In the genomic region with DNA sequence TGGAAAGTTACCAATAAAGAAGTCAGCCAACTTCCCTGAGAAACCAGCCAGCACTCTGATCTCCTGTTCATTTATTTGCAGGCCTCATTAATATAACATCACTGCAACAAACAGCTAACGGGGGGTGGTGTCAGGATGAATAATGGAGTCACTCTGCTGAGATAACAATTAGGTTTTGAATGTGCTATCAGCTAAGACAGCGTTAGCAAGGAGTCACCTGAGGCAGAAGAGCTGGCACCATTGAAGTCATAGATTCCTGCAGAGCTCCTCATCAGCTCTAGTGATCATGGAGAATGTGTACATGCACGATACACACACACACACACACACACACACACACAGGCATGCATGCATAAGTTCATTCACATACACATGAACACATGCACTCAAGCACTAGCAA, we compare ENCODE assay signal across 28 mouse cellular contexts.
DNase-seq lines count a peak whose midpoint lies in the region; ATAC-seq lines count a peak whose summit lies in the region.
"Had no signal": no experiment of that assay in that cellular context is flagged by ENCODE, and none has a peak within 500 bp of the region (broad histone marks: within the 10 kb centered on the region; RNA-seq: fewer than 3 reads in every experiment).

No protein-coding gene starts in this region.

- peaks cover 10% of the 10 kb centered on the region; the same call in 1 of the 2 replicates for H3K36me3 ChIP-seq in hindbrain, embryonic 16.5 days (ENCODE audit: control insufficient read depth, insufficient read depth, low read length)
- H3K36me3 ChIP-seq in hindbrain, embryonic 10.5 days, result peaks cover 38% of the 10 kb centered on the region
- H3K36me3 ChIP-seq in liver, embryonic 12.5 days, result no peaks in the 10 kb centered on the region
- H3K36me3 ChIP-seq in forebrain, embryonic 11.5 days (ENCODE audit: control insufficient read depth, insufficient read depth, low read length), result no peaks in the 10 kb centered on the region
- H3K36me3 ChIP-seq: embryonic facial prominence, embryonic 13.5 days; embryonic facial prominence, embryonic 15.5 days; forebrain, embryonic 10.5 days; G1E had no signal

- H3K27me3 ChIP-seq in hindbrain, embryonic 16.5 days (replicated peaks; ENCODE audit: control insufficient read depth, insufficient read depth, low read length), result no peaks in the 10 kb centered on the region; the same call in 1 of the 2 replicates
- H3K27me3 ChIP-seq in hindbrain, embryonic 10.5 days (ENCODE audit: insufficient read depth, poor library complexity, severe bottlenecking), result no peaks in the 10 kb centered on the region
- no peaks in the 10 kb centered on the region for H3K27me3 ChIP-seq in liver, embryonic 12.5 days (replicated peaks)
- no peaks in the 10 kb centered on the region for H3K27me3 ChIP-seq in forebrain, embryonic 11.5 days (ENCODE audit: control insufficient read depth, insufficient read depth, low read length)
- H3K27me3 ChIP-seq: CH12.LX; embryonic facial prominence, embryonic 13.5 days; embryonic facial prominence, embryonic 15.5 days; forebrain, embryonic 13.5 days; forebrain, embryonic 15.5 days had no signal

- H3K9me3 ChIP-seq in hindbrain, embryonic 16.5 days (ENCODE audit: control insufficient read depth, low read length), result no peaks in the 10 kb centered on the region
- no peaks in the 10 kb centered on the region for H3K9me3 ChIP-seq in hindbrain, embryonic 10.5 days
- no peaks in the 10 kb centered on the region for H3K9me3 ChIP-seq in liver, embryonic 12.5 days (replicated peaks)
- H3K9me3 ChIP-seq in forebrain, embryonic 11.5 days (ENCODE audit: control insufficient read depth, low read length), result no peaks in the 10 kb centered on the region
- H3K9me3 ChIP-seq: embryonic facial prominence, embryonic 13.5 days; embryonic facial prominence, embryonic 15.5 days; forebrain, embryonic 10.5 days; forebrain, embryonic 13.5 days; forebrain, embryonic 15.5 days; G1E had no signal

- ATAC-seq in hindbrain, embryonic 16.5 days, result peak; percentile 58
- ATAC-seq in liver, embryonic 12.5 days, result no peak
- ATAC-seq in forebrain, embryonic 11.5 days (replicated peaks; ENCODE audit: low FRiP score), result no peak
- ATAC-seq: CD4-positive, CD25-positive, alpha-beta regulatory T cell, adult 4 months; forebrain, embryonic 13.5 days; forebrain, embryonic 15.5 days; forebrain, postnatal 0 days had no signal

- H3K9ac ChIP-seq in hindbrain, embryonic 16.5 days (ENCODE audit: low read depth, low read length), result no peak overlapping the region
- H3K9ac ChIP-seq in liver, embryonic 12.5 days, result no peak overlapping the region
- H3K9ac ChIP-seq in forebrain, embryonic 11.5 days (ENCODE audit: low read length), result no peak overlapping the region
- H3K9ac ChIP-seq: embryonic facial prominence, embryonic 13.5 days; embryonic facial prominence, embryonic 15.5 days; forebrain, embryonic 13.5 days; forebrain, embryonic 15.5 days; forebrain, postnatal 0 days had no signal

- H3K27ac ChIP-seq in hindbrain, embryonic 16.5 days (ENCODE audit: low read depth, low read length), result no peak overlapping the region
- H3K27ac ChIP-seq in hindbrain, embryonic 10.5 days, result no peak overlapping the region
- 0 out of 2 replicates have a peak overlapping the region, but pooled peaks have one; percentile 14 for H3K27ac ChIP-seq in liver, embryonic 12.5 days
- H3K27ac ChIP-seq in forebrain, embryonic 11.5 days (ENCODE audit: low read depth, low read length), result no peak overlapping the region
- H3K27ac ChIP-seq: embryonic facial prominence, embryonic 13.5 days; embryonic facial prominence, embryonic 15.5 days; forebrain, embryonic 10.5 days; forebrain, embryonic 13.5 days; forebrain, embryonic 15.5 days had no signal

- H3K4me2 ChIP-seq in hindbrain, embryonic 16.5 days (ENCODE audit: low read length), result no peak overlapping the region
- H3K4me2 ChIP-seq in liver, embryonic 12.5 days, result no peak overlapping the region
- no peak overlapping the region for H3K4me2 ChIP-seq in forebrain, embryonic 11.5 days (ENCODE audit: low read depth, low read length, severe bottlenecking)
- H3K4me2 ChIP-seq: embryonic facial prominence, embryonic 13.5 days; embryonic facial prominence, embryonic 15.5 days; forebrain, embryonic 13.5 days; forebrain, embryonic 15.5 days had no signal

- no peak overlapping the region for H3K4me3 ChIP-seq in hindbrain, embryonic 16.5 days (ENCODE audit: low read length)
- H3K4me3 ChIP-seq in hindbrain, embryonic 10.5 days, result no peak overlapping the region
- H3K4me3 ChIP-seq in liver, embryonic 12.5 days, result no peak overlapping the region
- H3K4me3 ChIP-seq in forebrain, embryonic 11.5 days (ENCODE audit: low read depth, low read length), result no peak overlapping the region
- H3K4me3 ChIP-seq: embryonic facial prominence, embryonic 13.5 days; embryonic facial prominence, embryonic 15.5 days; erythroblast, embryonic 14.5 days; forebrain, embryonic 10.5 days; forebrain, embryonic 13.5 days; forebrain, embryonic 15.5 days had no signal

- intact Hi-C loops in heart, postnatal 36 days (cut with DNase I), result loop anchor here (2.0 kb wide), 1 partner anchor 15 kb away; no protein-coding TSS in a partner anchor

- H3K4me1 ChIP-seq in hindbrain, embryonic 16.5 days (ENCODE audit: control insufficient read depth, insufficient read depth, low read depth, low read length), result peaks cover 3% of the 10 kb centered on the region
- no peaks in the 10 kb centered on the region for H3K4me1 ChIP-seq in hindbrain, embryonic 10.5 days (replicated peaks)
- H3K4me1 ChIP-seq in liver, embryonic 12.5 days, result peaks cover 50% of the 10 kb centered on the region
- H3K4me1 ChIP-seq in forebrain, embryonic 11.5 days (replicated peaks; ENCODE audit: control insufficient read depth, insufficient read depth, low read length), result no peaks in the 10 kb centered on the region
- H3K4me1 ChIP-seq: forebrain, embryonic 13.5 days had no signal

- 38% methylated on average over 3 of the region's 3 CpGs for WGBS in hindbrain, embryonic 16.5 days
- WGBS in hindbrain, embryonic 10.5 days, result 80% methylated on average over 3 of the region's 3 CpGs
- 34% methylated on average over 3 of the region's 3 CpGs for WGBS in liver, embryonic 12.5 days (ENCODE audit: insufficient replicate concordance)
- 66% methylated on average over 3 of the region's 3 CpGs for WGBS in forebrain, embryonic 11.5 days

- DNase-seq in heart, adult 11 months, result peak; percentile 23
- no peak for DNase-seq in heart, postnatal 36 days
- DNase-seq in hindbrain, embryonic 10.5 days (ENCODE audit: low spot score), result no peak
- no peak for DNase-seq in liver
- DNase-seq in retina, postnatal 1 day, result peak; percentile 51
- DNase-seq in forebrain, embryonic 11.5 days (ENCODE audit: low spot score), result no peak
- DNase-seq: adrenal gland, adult 2 months; adrenal gland, postnatal 10 days; adrenal gland, postnatal 25 days; B cell, adult 2 months; cerebellum, adult 11-12 months; cerebellum, adult 2 months; cerebellum, adult 9-10 months; cerebellum, postnatal 10 days; cerebellum, postnatal 25 days; embryo, embryonic 11 days; forebrain, postnatal 0 days had no signal

Comparison
In these comparisons a context has a peak if more than half of its experiments do, and no peak if none do; other contexts are left out.
1. DNase-seq: peak in heart, adult 11 months (single experiment) and retina, postnatal 1 day (single experiment); none in heart, postnatal 36 days (0 of 2), hindbrain, embryonic 10.5 days (single experiment), liver (single experiment) and forebrain, embryonic 11.5 days (single experiment).